Mouse (Mus musculus) spleen, postnatal 14 days (tissue): Measurements from ENCODE around the gene Fnip1.

Experiments used
- DNase-seq, 2 experiments: peaks; one replicate each; pipeline ENCODE4 v3.0.0; 2021 to 2022; ENCODE audit warnings: low spot score in 2 of 2

Fnip1 gene

DNA sequence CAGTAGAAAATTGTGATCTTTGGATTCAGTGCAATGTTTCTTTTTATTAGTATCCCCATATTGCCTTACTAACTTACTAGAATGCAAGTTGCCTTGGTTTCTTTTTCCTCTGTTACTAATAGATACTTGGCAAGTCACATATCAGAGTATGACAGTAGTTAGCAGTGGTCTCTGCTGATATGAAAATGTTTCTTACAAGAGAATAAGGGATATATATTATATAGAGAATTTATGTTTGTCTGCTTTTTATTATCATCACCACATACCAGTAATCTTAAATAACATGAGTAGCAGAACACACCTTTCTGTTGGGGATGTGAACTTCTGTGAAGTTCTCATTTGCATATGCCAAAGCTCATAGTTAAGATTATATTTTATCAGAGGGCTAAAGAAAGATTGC, 104.4 kb downstream of the Fnip1 start:
- DNase-seq: no peak

DNA sequence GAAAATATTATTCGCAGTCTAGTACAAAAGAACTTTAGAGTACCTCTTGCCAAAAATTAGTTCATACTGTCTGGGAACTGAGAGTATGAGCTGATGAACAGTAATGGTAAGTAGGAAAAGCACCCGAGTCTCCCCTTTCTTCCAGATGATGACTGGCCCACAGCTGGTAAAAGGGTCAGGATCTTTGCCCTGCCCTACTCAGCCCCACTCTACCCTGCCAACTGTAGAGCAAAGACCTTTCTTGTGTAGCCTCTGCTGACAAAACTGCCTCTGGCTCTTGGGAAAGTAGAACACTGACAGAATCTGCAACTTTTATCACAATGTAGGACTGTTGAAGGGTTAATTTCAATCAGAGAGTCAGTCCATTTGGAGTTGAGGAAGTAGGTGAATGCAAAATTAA, 117.0 kb downstream of the Fnip1 start:
- no peak for DNase-seq

DNA sequence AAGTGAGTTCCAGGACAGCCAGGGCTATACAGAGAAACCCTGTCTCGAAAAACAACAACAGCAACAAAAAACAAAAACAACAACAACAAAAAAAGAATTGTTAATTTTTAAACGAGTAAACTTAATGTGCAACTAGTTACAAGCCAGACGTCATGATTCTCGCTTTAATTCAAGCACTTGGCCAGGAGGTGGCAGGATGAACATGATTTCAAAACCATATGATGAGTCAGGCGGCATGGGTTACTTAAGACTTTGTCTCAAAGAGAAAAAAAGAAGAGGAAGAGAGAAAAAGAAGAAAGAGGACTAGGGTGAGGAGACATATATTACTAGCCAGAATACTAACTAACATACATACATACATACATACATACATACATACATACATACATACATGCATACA, 124.8 kb downstream of the Fnip1 start:
- peak in 1 of 2 experiments; percentile 8 for DNase-seq
